Mouse (Mus musculus) frontal cortex, postnatal 10 days (tissue): Measurements from ENCODE around the gene Setd7.

Source experiments
- DNase-seq, 2 experiments: peaks; one replicate each; pipeline ENCODE4 v3.0.0; 2022; ENCODE audit warnings: low spot score in 2 of 2, mixed read lengths in 1 of 2

The Setd7 gene

GRCm38 (mm10) chr3:51517878-51518762 is 42.6 kb downstream of the Setd7 start:
- DNase-seq, result no peak

GRCm38 (mm10) chr3:51517467-51517866 is 43.2 kb downstream of the Setd7 start:
- no peak for DNase-seq

- no peak for DNase-seq
Observed at GRCm38 (mm10) chr3:51511983-51512382, 48.7 kb downstream of the Setd7 start.

GRCm38 (mm10) chr3:51510903-51511302 is 49.8 kb downstream of the Setd7 start:
- DNase-seq, result peak in 1 of 2 experiments; percentile 57

GRCm38 (mm10) chr3:51505465-51505864 is 55.2 kb downstream of the Setd7 start:
- no peak for DNase-seq

GRCm38 (mm10) chr3:51504385-51504952 is 56.2 kb downstream of the Setd7 start:
- DNase-seq, result no peak

DNA sequence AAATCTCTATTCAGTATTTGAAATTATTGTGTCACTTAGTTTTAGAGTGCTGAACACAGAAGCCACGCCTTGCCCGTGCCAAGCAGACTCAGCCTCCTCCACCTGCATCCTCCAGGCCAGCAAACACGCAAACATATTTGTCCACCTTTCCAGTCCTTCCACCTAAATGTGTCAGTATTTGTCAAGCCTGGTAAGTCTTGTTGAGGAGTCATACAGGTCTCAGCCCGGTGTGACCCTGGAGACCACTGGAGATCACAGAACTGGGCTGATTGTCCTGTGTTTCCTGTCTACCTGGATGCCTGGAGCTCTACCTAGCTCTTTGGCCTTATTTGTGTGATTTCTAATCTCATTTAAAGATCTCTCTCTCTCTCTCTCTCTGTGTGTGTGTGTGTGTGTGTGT is 60.8 kb downstream of the Setd7 start:
- DNase-seq, result no peak

DNA sequence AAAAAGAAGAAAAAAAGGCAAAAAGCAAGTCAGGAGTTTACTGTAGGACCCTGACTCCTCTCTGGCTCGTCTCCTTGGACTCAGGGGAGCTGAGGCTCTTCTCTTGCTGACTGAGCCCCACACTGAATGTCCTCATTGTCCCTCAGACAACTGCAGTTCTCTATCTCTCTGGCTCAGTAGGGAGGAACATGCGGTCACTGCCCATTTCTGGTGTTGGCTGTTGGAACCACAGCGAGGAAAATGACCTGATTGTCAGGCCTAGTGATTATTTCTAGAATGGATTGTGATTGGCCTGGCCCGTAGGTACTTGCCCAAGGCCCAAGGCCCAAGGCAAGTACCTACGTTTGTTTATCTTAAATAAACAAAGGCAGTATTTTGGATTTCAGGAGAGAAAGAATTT is 62.0 kb downstream of the Setd7 start:
- no peak for DNase-seq

- no peak for DNase-seq
Observed at GRCm38 (mm10) chr3:51497978-51498377, 62.7 kb downstream of the Setd7 start.

DNA sequence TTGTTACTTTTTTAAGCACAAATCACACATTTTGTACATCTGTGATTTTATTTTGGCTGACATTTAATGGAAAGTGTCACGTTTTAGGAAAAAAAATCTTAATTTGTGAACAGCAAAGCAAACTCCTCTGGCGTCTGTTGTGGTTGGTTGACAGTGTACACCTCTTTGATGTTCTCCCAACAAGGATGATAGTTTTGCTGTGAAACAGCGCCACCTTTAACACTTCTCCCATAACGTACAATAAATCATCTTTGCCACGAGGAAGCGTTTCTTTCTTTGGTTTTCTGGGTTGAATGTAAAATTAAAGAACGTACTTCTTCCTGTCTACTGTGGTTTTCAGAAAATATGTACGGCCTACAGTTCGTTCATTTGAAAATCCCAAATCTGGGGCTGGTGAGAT is 65.0 kb downstream of the Setd7 start:
- DNase-seq, result no peak

GRCm38 (mm10) chr3:51494466-51494865 is 66.2 kb downstream of the Setd7 start:
- DNase-seq, result no peak

- DNase-seq, result no peak
Observed at GRCm38 (mm10) chr3:51493272-51493838, 67.3 kb downstream of the Setd7 start.

DNA sequence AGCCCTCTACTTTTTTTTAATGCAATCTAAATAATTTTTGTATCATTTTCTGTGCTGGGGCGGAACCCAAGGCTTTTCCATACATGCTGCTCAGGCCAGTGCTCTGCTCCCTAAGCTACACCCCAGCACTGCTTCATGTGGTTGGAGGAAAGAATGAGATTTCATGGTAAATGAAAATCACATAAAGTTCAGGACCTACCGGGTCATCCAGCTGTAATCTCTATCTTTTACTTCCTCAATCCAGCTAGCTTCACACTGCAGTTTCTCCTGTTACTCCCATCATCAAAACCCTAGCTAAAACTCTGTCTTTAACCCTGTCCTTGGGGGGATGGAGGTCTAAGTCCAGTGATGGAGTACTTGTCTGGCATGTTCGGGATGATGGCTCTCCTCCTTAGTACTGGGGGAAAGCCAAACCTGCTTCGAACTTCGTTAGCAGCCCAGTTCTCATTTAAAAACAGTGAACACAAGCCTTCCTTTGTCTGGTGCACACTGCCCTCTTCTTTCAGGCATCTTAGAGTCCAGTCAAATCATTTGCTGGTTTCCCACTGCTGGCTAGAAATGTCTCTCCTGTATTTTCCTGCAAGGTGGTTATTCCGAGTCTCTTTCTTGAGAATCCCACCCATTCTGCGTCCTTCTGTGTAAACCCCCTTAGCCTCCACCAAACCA is 70.5 kb downstream of the Setd7 start:
- DNase-seq, result no peak

DNA sequence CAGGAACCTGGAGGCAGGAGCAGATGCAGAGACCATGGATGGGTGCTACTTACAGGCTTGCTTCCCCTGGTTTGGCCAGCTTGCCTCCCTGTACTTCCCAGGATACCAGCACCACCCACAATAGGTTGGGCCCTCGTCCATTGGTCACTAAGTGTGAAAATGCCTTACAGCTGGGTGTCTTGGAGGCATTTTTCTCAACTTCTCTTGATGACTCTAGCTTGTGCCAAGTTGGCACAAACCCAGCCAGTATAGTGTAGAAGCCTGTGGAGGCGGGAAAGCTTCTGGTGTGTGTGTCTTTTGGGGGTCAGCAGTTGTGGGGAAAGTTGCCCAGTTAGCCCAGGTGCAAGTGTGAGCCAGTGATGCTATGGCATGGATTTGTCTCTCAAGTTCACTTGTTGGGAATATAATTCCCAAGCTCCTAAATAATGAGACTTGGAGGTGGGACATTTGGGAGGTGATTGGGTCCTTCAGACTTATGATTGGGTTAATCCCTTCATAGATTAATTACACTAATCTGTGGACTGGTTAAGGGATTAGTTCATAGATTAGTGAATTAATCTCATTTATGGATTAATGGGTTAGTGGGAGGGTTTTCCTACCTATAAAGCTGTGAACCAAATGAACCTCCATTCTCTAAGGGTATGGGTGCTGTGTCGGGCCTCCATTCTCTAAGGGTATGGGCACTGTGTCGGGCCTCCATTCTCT is 74.0 kb downstream of the Setd7 start:
- DNase-seq, result no peak

DNA sequence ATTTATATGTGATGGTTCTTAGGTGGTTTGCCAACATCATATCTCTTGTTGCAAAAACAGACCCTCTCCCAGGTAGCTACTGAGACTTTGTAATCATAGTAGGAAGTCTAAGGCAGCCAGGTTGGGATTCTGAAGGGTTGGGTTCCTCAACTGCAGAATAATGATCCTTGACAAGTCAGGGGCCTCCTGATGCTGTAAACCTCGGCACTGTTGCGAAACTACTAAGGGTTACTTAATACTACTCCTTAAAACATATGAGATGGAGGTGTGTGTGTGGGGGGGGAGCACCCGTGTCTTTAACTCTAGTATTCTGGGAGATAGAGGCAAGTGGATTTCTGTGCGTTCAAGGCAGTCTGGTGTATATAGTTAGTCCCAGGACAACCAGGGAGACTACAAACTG is 75.3 kb downstream of the Setd7 start:
- no peak for DNase-seq

DNA sequence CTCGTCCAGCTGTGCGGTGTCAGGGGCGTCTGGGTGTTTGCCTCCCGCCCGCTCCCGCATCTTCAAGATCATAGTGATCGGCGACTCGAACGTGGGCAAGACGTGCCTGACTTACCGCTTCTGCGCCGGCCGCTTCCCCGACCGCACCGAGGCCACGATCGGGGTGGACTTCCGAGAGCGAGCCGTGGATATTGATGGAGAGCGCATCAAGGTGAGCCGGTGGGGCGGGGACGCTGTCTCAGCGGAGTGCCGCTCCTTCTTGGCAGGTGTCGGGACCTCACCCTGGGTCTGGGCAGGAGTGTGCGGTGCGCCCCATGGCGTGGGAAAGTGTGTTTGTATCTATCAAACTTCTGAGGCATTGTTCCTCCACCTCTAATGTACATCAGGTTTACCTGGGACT is 76.3 kb downstream of the Setd7 start:
- no peak for DNase-seq

DNA sequence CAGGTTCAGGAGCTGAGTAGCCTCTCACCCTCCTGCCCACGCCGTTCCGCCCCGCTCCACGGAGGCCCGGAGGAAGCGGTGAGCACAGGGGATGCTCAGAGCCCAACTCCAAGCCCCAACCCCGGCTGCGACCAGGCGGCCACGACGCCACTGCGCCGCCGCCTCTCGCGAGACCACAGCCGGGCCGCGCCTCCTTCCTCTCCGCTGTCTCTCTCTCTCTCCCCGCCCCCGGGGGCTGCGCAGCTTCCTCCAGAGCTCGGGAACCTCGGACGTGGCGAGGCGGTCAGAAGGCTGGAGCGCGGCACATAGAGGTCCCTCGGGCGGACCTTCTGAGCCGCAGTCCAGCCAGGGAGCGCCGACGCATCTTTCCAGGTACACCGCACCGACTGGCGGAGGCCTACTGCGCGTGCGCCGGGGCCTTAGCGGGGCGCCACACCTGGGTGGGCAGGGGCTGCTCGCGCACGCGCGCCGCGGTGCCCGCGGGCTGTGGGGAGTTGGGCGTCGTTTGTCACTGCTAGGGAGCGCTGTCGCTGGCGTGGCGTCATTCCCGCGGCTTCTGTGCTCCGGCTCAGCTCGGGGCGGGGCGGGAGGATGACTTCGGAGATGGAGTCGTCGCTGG is 76.8 kb downstream of the Setd7 start, which contains the start of gene Rab33b:
Rab33b (plus strand) TSS at position 180 of the 619 bp plus-strand sequence.
- peak; percentile 97 for DNase-seq

DNA sequence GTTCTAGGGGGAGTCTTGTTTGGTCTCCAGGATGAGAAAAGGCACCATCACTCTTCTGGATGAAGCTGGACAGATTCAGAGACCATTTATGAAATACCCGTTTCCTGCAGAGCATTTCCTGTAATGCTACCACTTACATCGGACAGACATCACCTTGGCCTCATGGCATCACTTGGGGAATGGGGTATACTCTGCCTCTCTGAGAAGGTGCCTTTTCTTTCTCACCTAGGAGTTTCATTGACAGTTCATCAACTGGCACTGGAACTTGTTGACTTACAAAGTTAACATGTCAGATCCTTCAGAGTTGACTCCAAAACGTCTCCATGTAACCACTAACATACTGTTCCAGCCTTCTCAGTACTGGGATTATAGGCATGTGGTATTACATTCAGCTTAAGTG is 77.9 kb downstream of the Setd7 start:
- no peak for DNase-seq

- no peak for DNase-seq
Observed at GRCm38 (mm10) chr3:51481881-51482280, 78.8 kb downstream of the Setd7 start.

DNA sequence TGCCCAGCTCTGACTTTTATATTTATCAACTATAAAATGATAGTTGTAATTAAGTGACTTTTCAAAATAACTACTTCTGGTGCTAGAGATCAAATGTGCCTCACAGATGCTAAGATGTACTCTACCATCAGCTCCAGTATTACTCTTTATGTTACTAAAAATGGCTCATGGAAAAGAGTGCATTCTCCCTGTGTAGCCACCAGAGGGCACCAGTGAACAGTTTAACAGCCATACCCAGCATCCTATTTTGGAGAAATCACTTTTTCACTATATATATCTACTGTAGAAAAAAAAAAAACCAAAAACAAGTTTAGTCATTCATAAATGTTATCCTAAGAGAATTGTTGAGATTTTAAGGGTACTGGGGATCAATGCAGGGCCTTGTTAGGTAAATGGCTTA is 79.6 kb downstream of the Setd7 start:
- peak in 1 of 2 experiments; percentile 53 for DNase-seq

- DNase-seq, result no peak
Observed at GRCm38 (mm10) chr3:51479893-51480292, 80.8 kb downstream of the Setd7 start.
